Mouse (Mus musculus): ENCODE measurements at regions not wholly inside any gene's neighbourhood (a gene's known extent, or its start where the extent isn't known, plus 50 kb on each side); places are given as distances from the start of the nearest gene placed in this dataset.
"Not testable (repeated sequence)": the region's sequence is repeated elsewhere in the genome, so short reads cannot be mapped to it uniquely, and the experiment has no call there.

DNA sequence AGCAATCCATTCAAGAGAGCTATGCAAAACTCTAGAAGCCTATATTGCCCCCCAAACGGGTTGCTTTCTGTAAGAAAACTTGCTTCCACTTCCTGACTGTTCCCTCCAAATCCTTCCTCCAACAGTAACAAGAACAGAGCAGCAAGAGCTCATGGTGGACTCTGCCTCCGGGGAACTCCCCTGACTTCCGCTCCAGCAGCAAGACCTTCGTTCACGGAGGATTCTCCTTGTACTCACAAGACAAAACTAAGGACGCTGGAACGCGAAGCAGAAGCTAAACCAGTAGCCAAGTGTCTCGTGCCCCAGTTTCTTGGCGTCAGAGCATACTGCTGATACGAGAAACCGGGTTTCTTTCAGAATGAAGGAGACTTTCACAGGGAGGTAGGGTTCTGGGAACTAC lies 50.7 kb downstream of the H2al2a start:
- no peak for TF ChIP-seq POLR2A (IDR thresholded peaks at IDR 0.05; ENCODE audit: borderline replicate concordance, extremely low read depth, insufficient read depth, insufficient read length, poor library complexity, severe bottlenecking)
- no peak for TF ChIP-seq CTCF (IDR thresholded peaks at IDR 0.05; ENCODE audit: borderline replicate concordance, extremely low read depth, insufficient read depth, insufficient read length)
- no peak for DNase-seq (ENCODE audit: low read depth)

DNA sequence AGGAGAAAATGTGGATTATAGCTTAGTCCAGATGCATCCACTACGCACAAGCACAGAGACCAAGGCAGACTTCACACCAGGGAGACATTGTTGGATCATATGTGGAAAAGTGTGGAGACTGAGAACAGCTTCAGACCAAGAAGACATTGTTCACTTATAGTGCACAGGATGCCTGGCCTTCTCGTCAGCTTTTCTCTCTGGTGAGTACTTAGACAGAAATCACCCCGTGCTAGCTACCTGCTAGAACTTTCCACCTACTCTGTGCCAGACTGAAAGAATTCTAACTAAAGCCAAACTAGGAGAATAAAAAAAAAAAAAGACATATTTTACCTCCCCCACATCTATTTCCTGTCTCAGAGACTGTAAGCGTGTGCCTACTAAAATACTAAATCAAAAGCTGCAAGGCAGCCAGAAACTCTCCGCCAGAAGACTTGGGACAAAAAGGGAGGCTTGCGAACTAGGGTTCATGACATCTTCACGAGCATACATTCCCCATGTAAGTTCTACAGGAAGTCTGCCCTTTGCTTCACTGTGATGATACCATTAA lies 51.3 kb downstream of the H2al2a start:
- TF ChIP-seq POLR2A (IDR thresholded peaks at IDR 0.05; ENCODE audit: borderline replicate concordance, extremely low read depth, insufficient read depth, insufficient read length, poor library complexity, severe bottlenecking) = no peak
- no peak for TF ChIP-seq CTCF (IDR thresholded peaks at IDR 0.05; ENCODE audit: borderline replicate concordance, extremely low read depth, insufficient read depth, insufficient read length)
- DNase-seq (ENCODE audit: low read depth) = no peak

DNA sequence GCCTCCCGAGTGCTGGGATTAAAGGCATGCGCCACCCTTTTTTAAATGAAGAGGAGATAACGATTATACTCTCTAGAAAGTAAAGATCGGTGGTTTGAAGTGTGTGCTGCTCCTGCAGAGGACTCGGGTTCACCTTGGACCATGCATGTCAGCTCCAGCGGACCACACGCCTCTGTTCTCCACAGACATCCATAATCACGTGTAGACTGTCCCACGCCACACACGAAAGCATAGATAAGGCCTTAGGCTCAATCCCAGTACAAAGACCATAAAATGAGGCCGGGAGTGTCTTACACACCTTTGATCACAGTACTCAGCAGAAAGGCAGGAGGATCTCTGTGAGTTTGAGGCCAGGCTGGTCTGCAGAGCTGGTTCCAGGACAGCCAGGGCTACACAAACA lies 53.3 kb downstream of the H2al2a start:
- no peak for DNase-seq (ENCODE audit: low read depth)
- TF ChIP-seq POLR2A (IDR thresholded peaks at IDR 0.05; ENCODE audit: borderline replicate concordance, extremely low read depth, insufficient read depth, insufficient read length, poor library complexity, severe bottlenecking) = no peak
- TF ChIP-seq CTCF (IDR thresholded peaks at IDR 0.05; ENCODE audit: borderline replicate concordance, extremely low read depth, insufficient read depth, insufficient read length) = no peak

DNA sequence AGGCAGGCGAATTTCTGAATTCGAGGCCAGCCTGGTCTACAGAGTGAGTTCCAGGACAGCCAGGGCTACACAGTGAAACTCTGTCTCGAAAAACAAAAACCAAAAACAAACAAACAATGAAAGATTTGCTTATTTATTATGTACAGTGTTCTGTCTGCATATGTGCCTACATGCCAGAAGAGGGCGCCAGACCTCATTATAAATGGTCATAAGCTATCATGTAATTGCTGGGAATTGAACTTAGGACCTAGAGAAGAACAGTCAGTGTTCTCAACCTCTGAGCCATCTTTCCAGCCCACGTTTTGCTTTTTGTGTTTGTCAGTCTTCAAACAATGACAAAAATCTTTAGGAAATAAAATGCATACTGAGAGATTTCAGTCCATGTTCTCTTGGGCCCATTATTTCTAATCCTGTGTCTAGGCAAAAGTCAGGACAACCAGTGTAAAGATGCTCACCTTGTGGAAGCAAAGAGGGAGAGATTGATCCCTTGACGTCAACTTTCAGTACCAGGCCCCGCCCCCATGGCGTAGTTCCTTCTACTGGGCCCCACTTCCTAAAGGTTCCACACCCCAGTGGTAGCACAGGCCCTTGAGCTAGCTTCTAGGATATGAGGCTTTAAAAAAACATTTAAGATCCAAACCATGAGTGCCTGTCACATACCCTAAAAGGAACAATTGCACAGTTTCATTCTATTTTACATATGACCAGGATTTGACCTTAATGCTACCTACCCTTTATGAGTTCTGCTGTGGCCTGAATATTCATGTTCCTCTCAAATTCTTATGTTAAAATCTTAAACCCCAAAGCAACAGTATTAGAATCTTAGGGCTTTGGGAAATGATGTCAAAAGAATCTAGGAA lies 54.0 kb downstream of the H2al2a start:
- peak; percentile 32 for DNase-seq (ENCODE audit: low read depth)
- peak; percentile 4; the same call in 1 of the 2 replicates for TF ChIP-seq CTCF (IDR thresholded peaks at IDR 0.05; ENCODE audit: borderline replicate concordance, extremely low read depth, insufficient read depth, insufficient read length)
- no peak for TF ChIP-seq POLR2A (IDR thresholded peaks at IDR 0.05; ENCODE audit: borderline replicate concordance, extremely low read depth, insufficient read depth, insufficient read length, poor library complexity, severe bottlenecking)

DNA sequence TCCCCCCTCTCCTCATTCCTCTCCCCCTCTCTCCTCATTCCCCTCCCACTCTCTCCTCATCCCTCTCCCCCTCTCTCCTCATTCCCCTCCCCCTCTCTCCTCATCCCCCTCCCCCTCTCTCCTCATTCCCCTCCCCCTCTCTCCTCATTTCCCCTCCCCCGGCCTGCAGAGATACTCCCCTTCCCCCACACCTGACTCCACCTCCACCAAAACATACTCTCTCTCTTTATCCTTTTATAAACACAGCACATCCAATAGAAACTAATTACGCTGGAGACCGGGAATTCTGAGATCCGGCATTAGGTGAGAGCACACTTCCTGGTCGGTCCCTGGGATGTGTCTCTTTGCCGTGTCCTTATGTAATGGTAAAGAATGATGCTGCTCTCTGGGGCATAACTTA lies 54.8 kb downstream of the H2al2a start:
- TF ChIP-seq POLR2A (IDR thresholded peaks at IDR 0.05; ENCODE audit: borderline replicate concordance, extremely low read depth, insufficient read depth, insufficient read length, poor library complexity, severe bottlenecking) (no peak), CTCF (IDR thresholded peaks at IDR 0.05; ENCODE audit: borderline replicate concordance, extremely low read depth, insufficient read depth, insufficient read length) (no peak)
- DNase-seq (ENCODE audit: low read depth) = no peak

DNA sequence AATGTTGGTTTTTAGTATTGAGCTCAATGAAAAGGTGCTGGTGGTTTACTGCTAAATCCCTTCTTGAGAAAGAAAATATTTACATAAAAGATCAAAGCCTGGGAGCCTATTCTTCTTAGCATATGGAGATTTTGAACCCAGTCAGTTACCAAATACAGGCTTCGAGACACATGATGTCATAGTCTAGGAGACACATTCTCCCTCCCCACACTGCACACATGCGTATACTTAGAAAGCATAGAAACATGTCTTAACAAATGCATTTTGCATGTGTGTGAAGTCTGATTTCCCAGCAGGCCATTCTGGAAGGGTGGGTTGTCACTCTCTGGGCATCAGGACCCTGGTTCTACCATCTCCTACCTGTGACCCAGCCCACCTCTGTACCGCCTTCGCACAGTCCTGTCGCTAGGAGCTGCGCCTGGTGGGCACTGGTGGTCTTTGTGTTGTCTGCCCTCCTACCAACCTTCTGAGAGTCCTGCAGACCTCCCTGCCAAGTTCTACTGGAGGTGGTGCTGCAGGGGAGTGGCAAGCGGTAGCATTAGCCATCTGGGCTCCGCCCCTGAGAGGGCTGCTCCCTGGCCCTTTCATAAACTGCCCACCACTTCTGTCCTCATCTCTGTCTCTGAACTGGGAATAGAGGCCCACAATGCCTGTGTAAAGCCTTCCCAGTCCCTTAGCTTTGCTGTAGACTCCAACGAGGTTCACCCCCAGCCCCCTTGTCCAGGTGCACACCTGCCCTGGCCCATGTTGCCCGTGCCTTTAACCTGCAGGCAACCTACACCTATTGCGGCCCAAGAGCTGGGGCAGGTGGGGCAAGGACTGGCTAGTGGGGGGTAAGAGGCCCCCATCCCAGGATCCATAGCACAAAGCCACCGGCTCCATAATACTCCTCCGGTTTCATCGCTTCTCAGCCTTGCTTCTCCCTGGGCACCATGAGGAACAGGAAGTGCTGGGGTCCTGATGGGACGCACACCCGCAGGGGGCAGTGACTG lies 56.6 kb downstream of the H2al2a start:
- DNase-seq (ENCODE audit: low read depth) = not testable (repeated sequence)

DNA sequence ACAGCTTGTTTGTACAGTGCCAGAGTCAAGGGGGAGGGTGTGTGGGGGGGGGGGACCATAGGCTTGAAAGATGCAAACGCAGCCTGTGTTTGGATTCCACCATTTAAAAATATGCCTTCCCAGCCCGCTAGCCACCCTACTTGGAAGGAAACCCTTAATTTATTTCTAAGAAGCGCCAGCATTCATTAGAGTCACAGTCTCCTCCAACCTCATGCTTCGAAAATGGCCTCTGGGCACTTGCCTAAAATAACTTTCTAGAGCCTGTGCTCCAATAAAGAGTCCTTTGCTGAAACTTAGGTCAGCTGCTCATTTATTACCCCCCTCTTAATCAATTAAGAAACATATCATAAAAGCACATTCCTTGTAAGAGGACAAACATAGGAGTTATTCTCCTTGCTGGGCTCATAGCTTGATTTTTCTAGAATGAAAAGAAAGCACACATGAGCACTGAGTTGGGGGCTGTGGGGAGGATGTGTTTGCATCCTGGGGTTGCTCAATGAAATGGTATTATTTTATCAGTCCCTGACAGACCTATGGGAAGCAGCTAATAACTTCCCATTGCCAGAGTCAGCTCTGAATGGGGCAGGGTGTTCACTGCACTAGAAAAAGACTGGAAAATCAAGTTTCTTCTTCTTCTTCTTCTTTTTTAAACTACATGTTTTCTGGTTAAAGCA lies 57.4 kb downstream of the H2al2a start:
- TF ChIP-seq POLR2A (IDR thresholded peaks at IDR 0.05; ENCODE audit: borderline replicate concordance, extremely low read depth, insufficient read depth, insufficient read length, poor library complexity, severe bottlenecking) (no peak), CTCF (IDR thresholded peaks at IDR 0.05; ENCODE audit: borderline replicate concordance, extremely low read depth, insufficient read depth, insufficient read length) (no peak)
- peak; percentile 33 for DNase-seq (ENCODE audit: low read depth)

DNA sequence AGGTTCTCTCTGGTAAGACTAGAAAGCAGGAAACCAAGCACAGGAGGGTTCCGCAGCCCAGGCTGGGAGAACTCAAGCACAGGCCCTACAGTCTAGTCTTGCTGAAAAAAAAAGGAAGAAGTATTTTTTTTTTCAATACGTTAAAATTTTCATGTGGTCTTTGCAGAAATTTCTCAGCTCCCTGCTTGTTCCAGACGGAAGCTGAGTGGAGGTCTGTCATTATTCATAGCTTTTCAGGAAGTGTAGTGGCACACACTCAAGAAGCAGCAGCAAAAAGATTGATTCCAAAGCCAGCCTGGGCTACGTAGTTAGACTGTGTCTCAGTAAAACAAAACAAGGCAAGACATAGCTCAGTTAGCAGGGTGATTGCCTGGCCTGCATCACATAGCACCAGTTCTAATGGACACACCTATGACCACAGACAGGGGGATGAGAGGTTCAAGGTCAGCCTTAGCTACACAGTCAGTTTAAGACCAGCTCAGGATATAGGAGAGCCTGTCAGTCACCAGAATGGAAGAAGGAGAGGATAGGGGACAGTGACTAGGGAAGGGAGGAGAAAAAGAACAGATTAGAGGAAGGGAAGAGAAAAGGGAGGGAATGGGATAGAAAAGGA lies 60.1 kb downstream of the H2al2a start:
- TF ChIP-seq POLR2A (IDR thresholded peaks at IDR 0.05; ENCODE audit: borderline replicate concordance, extremely low read depth, insufficient read depth, insufficient read length, poor library complexity, severe bottlenecking) = no peak
- no peak for TF ChIP-seq CTCF (IDR thresholded peaks at IDR 0.05; ENCODE audit: borderline replicate concordance, extremely low read depth, insufficient read depth, insufficient read length)
- DNase-seq (ENCODE audit: low read depth) = no peak

DNA sequence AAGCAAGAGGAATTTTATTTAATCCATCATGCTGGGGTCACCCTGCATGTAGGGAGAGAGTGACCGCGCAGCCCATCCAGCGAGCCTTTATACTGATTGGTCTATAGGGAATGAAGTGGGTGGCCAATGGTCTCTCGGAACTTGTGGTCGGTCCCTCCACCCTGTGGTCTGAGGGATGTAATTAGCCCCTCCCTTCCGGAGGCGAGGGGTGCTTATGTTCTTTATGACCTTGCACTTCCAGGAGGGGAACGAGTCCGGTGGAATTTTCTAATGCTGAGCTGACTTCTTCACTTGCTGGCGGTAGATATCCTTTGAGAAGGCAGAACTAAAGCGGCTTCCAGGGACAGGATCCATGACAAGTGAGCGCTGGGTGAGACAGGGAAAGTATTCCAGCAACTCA lies 60.8 kb downstream of the H2al2a start:
- DNase-seq (ENCODE audit: low read depth) = no peak
- TF ChIP-seq CTCF (IDR thresholded peaks at IDR 0.05; ENCODE audit: borderline replicate concordance, extremely low read depth, insufficient read depth, insufficient read length) (no peak), POLR2A (IDR thresholded peaks at IDR 0.05; ENCODE audit: borderline replicate concordance, extremely low read depth, insufficient read depth, insufficient read length, poor library complexity, severe bottlenecking) (no peak)

DNA sequence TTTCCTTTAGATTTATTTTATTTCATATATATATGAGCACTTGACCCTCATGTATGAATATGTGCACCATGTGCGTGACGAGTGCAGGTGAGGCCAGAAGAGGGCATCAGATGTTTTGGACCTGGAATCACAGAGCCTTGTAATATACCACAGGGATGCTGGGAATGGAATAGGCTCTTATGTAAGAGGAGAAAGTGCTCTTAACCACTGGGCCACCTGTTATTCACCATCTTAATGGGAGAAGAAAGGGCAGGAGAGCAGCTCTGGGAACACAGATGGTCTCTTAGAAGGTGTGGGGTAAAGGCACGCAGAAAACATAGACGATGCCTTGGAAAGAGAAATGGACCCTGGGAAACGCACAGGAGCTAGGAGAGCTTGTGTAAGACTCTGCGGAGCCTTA lies 61.3 kb downstream of the H2al2a start:
- DNase-seq (ENCODE audit: low read depth) = no peak
- TF ChIP-seq CTCF (IDR thresholded peaks at IDR 0.05; ENCODE audit: borderline replicate concordance, extremely low read depth, insufficient read depth, insufficient read length) (no peak), POLR2A (IDR thresholded peaks at IDR 0.05; ENCODE audit: borderline replicate concordance, extremely low read depth, insufficient read depth, insufficient read length, poor library complexity, severe bottlenecking) (no peak)
